Mouse (Mus musculus): Measurements from ENCODE around the gene Psmd8.

Psmd8 gene

DNA sequence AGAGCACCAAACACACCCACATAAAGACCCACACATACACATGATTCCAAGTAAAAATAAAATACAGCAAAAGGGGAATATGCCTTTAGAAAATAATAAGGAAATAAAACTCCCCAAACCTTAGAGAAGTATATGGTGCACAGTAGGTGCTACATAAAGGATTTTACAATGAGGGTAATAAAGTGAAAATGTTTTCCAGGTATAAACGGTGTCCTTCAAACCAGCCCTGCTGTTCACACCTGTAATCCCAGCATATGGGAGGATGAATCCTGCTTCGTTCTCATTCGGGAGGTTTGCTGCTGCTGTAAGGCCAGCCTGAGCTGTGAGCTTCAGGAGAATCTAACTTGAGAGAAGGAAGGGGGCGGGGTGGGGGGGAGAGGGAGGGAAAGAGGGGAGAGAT lies 46.3 kb downstream of the Psmd8 start:
- no peak for DNase-seq

DNA sequence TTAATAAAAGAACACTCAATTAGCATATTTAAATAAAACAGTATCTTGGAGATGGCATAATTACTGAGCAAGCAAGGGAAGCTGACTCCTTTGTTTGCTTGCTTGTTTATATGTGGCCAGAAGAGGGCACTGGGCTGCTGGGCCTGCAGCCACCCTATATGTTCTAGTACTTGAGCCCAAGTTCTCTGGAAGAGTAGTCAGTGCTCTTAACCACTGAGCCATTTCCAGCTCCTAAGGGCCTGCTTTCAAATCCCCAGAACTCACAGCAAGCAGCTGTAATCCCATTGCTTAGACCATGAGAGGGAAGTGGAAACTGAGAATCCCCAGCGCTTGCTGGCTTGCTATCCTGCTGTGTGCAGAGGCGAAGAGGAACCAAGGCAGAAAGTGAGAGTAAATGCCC lies 51.8 kb downstream of the Psmd8 start:
- DNase-seq, result peak in 1 of 2 experiments; percentile 19

DNA sequence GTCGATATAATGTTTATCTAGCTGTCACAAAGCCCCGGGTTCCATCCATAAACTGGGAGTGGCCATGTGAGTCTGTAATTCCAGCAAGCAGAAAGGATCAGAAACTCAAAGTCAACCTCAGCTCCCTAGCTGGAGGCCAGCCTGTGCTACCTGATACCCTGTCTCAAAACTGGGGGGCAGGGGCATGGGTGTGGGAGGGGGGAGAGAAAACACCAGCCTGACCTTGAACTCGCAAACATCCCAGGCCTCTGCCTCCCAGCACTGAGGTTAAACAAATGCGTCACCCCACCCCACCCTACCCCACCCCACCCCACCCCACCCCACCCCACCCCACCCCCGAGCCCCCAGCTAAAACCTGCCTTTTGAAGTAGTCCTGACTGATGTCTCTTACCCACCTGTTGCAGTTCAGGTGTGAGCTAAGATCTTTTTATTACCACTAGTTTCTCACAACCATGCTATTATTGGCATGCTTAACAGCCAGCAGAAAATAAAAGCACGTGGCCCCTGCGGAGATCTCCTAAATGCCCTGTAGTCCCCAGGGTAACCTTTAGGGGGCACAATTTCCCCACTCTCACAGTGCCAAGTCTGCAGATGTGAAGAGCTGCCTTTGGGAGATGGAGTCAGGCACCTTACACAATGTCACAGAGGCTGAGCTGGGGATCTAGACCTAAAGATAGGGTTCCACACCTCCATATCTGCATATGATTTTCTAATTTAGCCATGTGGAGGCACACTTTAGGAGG lies 54.2 kb downstream of the Psmd8 start:
- peak; percentile 69 to 86 for DNase-seq

DNA sequence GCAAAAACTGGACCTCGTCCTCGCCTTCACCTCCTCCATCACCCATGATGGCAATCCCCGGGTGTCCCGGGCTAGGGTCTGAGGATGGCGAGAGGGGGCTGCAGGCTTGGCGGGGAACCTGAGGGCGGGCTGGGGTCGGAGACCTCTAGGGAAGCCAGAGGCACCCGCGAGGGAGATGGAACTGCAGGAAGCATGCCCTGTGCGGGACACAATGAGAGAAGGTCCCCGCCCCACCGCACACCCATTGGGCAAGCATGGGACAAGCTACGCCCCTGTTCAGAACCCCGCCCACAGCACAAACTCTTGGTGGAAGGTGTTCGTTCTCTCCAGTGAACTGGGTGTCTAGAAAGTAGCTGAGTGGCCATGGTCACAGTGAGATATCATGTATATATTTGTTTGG lies 55.5 kb downstream of the Psmd8 start, which contains the start of gene Ryr1:
Gene Ryr1, minus strand, starts transcription at position 210 of the 400 bp plus-strand sequence.
- peak; percentile 49 to 71 for DNase-seq

Data from kidney, postnatal 36 days (tissue).